Mouse (Mus musculus) intestine, embryonic 16.5 days (tissue): ENCODE measurements at regions not wholly inside any gene's neighbourhood (a gene's known extent, or its start where the extent isn't known, plus 50 kb on each side); places are given as distances from the start of the nearest gene placed in this dataset.
A peak's percentile ranks its signal among the peaks of the same experiment; 100 is the strongest.

Experiments used
- ATAC-seq: fragments of 200-750 bp; cut with Nextera tagmentation; 2 replicates; pipeline ENCODE4 v1.8.0; 2017; ENCODE audit warnings: moderate TSS enrichment, moderate library complexity
- H3K27ac ChIP-seq: fragments of 300-500 bp; sonication (generic); 2 replicates; pipeline ENCODE4 v1.5.1; 2014; ENCODE audit warnings: mild to moderate bottlenecking, low read length
- H3K27me3 ChIP-seq: fragments of 300-500 bp; sonication (generic); replicated peaks from 2 replicates; pipeline ENCODE4 v1.6.1; 2014; ENCODE audit warnings: low read length, control low read depth, mixed read lengths; ENCODE audit not compliant: control insufficient read depth, insufficient read depth
- H3K36me3 ChIP-seq: fragments of 300-500 bp; sonication (generic); 2 replicates; pipeline ENCODE4 v1.6.1; 2014; ENCODE audit warnings: low read length, control low read depth; ENCODE audit not compliant: control insufficient read depth, insufficient read depth
- H3K4me1 ChIP-seq: fragments of 300-500 bp; sonication (generic); 2 replicates; pipeline ENCODE4 v1.6.1; 2014; ENCODE audit warnings: low read length, control low read depth, mixed read lengths; ENCODE audit not compliant: control insufficient read depth, insufficient read depth
- H3K4me2 ChIP-seq: fragments of 300-500 bp; sonication (generic); 2 replicates; pipeline ENCODE4 v1.6.1; 2014; ENCODE audit warnings: low read depth, low read length, control low read depth
- H3K4me3 ChIP-seq: fragments of 300-500 bp; sonication (generic); 2 replicates; pipeline ENCODE4 v1.5.1; 2014; ENCODE audit warnings: mild to moderate bottlenecking, low read length
- H3K9ac ChIP-seq: fragments of 300-500 bp; sonication (generic); 2 replicates; pipeline ENCODE4 v1.6.1; 2014; ENCODE audit warnings: low read depth, low read length
- H3K9me3 ChIP-seq: fragments of 300-500 bp; sonication (generic); 2 replicates; pipeline ENCODE4 v1.6.1; 2016; ENCODE audit warnings: low read length, control low read depth; ENCODE audit not compliant: control insufficient read depth
- WGBS: fragments of 180-500 bp; shearing (Covaris S2); extraction: QIAGEN DNeasy Blood & Tissue Kit; methylation state at CpG from one replicate; pipeline ENCODE4 v1.1.7; 2014; 5-methylcytosine and 5-hydroxymethylcytosine counted together

- no peak overlapping the region for H3K4me2 ChIP-seq
- H3K9me3 ChIP-seq: no peaks in the 10 kb centered on the region
- H3K4me3 ChIP-seq: no peak overlapping the region
- WGBS: 65% methylated on average over 3 of the region's 3 CpGs
- no peak for ATAC-seq
- H3K27me3 ChIP-seq: no peaks in the 10 kb centered on the region
- H3K4me1 ChIP-seq: no peaks in the 10 kb centered on the region
- H3K27ac ChIP-seq: no peak overlapping the region
- H3K9ac ChIP-seq: no peak overlapping the region
- H3K36me3 ChIP-seq: no peaks in the 10 kb centered on the region
These were observed 276.7 kb upstream of the Cntnap5b start for GRCm38 (mm10) chr1:99495852-99496251.

DNA sequence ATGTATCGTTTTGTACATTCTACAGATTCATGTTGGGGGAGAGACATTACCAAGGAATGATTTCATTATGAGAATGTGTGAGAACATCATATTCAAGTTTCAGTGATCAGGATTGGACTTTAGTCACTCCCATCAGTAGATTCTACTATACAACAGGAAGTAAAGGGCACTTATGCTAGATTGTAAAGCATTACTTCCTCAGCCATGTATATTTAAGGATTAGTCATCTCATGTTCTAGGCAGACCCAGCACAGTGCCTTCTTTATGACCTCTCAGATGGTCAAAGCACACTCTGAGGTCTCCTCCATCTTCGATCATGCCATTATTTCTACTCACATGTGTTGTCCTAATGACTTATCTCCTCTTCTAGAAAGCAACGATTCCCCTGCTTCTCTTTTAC, 275.1 kb upstream of the Cntnap5b start:
- H3K4me1 ChIP-seq: no peaks in the 10 kb centered on the region
- H3K36me3 ChIP-seq: no peaks in the 10 kb centered on the region
- no peaks in the 10 kb centered on the region for H3K27me3 ChIP-seq
- H3K9ac ChIP-seq: no peak overlapping the region
- peak; percentile 59; the same call in 1 of the 2 replicates for ATAC-seq
- H3K4me3 ChIP-seq: no peak overlapping the region
- no peaks in the 10 kb centered on the region for H3K9me3 ChIP-seq
- WGBS: 82% methylated on average over 3 of the region's 3 CpGs
- H3K27ac ChIP-seq: no peak overlapping the region
- no peak overlapping the region for H3K4me2 ChIP-seq
